Mouse (Mus musculus) 3T3-L1 (cell line): Measurements from ENCODE around the gene Ralgps2.

Experiments
- DNase-seq: peaks from one replicate; pipeline ENCODE4 v3.0.0-alpha.2; 2015; ENCODE audit warnings: low read depth, low spot score

The Ralgps2 gene

GRCm38 (mm10) chr1:156770845-156771244 lies 168.6 kb downstream of the Ralgps2 start:
- no peak for DNase-seq

DNA sequence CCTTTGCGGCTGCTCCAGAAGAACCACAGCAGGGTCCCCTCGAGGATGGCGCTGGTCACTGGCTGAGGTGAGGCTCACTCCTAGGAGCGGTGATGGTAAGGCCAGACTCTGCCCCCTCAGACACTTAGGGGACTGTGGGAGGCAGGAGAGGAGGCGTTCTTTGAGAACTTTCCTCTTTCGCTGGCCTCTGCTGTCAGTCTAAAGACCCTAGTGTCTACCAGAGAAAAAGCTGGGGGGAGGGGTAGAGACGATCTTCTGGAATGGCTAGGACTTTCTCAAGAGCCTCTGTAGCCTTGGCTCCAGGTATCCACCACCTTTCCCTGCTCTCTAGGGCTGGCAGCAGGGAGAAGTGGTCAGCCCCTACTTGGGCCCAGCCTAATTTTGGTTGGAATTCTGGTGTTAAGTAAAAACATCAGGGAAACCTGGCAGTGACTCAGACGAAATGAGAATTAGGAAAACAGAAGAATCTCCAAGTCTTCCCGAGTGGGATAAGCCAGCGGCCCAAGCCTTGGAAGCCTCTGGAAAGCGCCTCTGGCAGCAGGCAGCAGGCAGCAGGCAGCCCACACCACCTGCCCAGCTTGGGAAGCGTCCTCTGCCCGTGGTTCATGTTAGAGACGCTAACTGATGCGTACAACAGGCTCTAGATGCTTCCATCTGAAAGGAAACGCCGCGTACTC lies 169.7 kb downstream of the Ralgps2 start:
- no peak for DNase-seq

DNA sequence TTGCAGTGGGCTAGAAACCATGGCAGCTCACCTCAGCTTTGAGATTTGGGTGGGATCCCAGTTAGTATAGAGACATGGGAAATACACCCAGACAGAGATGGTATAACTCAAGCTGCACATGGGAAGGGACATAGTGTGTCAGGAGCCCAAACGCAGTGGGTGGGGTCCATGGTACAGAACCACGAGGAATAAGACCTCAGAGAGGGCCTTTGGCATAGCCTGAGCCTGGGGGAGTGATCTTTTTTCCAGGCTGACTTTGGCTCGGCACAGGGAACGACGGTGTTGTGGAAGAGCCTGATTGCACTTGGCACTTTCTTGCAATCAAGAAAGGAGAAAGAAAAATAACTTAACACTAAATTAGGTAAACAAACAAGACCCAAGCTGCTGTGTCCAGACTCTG lies 170.3 kb downstream of the Ralgps2 start:
- DNase-seq, result no peak

- DNase-seq, result no peak
These were observed 174.1 kb downstream of the Ralgps2 start for GRCm38 (mm10) chr1:156765311-156765710.

GRCm38 (mm10) chr1:156764584-156764983 lies 174.8 kb downstream of the Ralgps2 start:
- DNase-seq, result no peak

GRCm38 (mm10) chr1:156763280-156763679 lies 176.1 kb downstream of the Ralgps2 start:
- no peak for DNase-seq

- DNase-seq, result no peak
These were observed 178.0 kb downstream of the Ralgps2 start for GRCm38 (mm10) chr1:156761430-156761801.

DNA sequence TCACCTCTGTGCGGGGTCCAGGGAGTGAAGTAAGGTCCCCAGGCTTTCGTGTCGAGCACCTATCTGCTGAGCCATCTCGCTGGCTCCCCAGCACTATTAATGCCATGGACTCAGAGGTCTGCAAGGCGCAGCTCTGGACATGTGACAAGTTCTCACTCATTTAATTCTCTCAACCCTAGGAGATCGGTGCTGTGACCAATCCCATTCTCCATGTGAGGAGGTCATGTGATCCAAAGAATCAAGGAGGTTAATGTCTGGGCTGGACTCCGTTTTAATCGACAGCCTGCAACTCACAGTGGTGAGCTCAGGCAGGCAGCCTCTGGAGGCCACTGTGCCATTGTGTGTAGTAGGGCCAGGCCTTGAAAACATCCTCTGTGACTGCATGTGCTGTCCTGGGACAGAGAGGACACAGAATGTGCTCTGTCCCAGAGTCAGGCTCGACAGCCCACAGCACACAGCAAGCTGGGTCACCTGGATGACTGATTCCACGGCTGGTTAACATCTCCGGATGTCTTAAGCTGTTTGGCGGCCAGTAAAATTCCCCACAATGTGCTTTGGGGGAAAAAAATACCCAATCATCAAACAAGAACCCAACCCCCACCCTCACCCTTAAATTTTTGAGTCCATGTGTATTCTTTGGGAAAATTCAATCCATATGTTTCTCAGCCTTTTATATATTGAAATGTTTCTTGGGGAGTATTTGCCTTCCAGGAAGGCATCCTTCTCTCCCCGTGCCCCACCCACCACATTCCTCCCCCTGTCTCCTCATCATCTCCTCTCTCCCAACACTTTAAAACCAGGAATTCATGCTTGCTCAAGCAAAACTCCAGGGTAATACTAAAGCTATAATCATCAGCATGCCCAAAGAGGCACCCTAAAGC lies 178.6 kb downstream of the Ralgps2 start:
- no peak for DNase-seq

- no peak for DNase-seq
These were observed 181.1 kb downstream of the Ralgps2 start for GRCm38 (mm10) chr1:156758326-156758725.

GRCm38 (mm10) chr1:156754608-156755413 lies 184.6 kb downstream of the Ralgps2 start:
- peak; percentile 15 for DNase-seq
